Mouse (Mus musculus) mouse trophoblast stem cell (cell line): Measurements from ENCODE around the gene Fggy.

Experiments
- in situ Hi-C, 2 experiments: fragments of 300-500 bp; cut with MseI, MboI; formaldehyde crosslinking; loops; 2 replicates in 1 of 2; 3 replicates in 1 of 2; pipeline ENCODE4 v1.15.1; 2025

Fggy gene

GRCm38 (mm10) chr4:95966928-95967724, 409.8 kb downstream of the Fggy start, which contains the start of gene Hook1:
Gene Hook1, plus strand, starts transcription at chr4:95967240.
- in situ Hi-C loops: no loop called here
